Mouse (Mus musculus) mammary gland, adult 2 months (tissue): ENCODE results near the gene Plac9b. TPM values are rescaled to one million over a fixed set of nuclear protein-coding genes. Genes with fewer than 3 reads are reported as not detected.

Experiments used
- polyA plus RNA-seq: library from polyadenylated mRNA; depleted of rRNA; stranded (reverse); fragments of >200 nt; gene quantifications from 2 replicates; pipeline ENCODE4 v1.2.3, GENCODE M21; 2012; ENCODE audit warnings: low replicate concordance; rRNA removed

The Plac9b gene
- polyA plus RNA-seq: 67.8 and 108 TPM in 2 replicates

GRCm38 (mm10) chr14:26182380-26182779 is at the start of gene Plac9b:
Gene Plac9b, minus strand, starts transcription at chr14:26182480.

GRCm38 (mm10) chr14:26206926-26207247 is 24.6 kb upstream of the Plac9b start, which contains the start of gene Tmem254b:
Gene Tmem254b, minus strand, starts transcription at chr14:26207041.

GRCm38 (mm10) chr14:26118150-26118549 is 64.1 kb downstream of the Plac9b start, which contains the start of gene Duxbl2:
Gene Duxbl2, plus strand, starts transcription at chr14:26118349.

Other genes with a start within 250 kb of the Plac9b start
- gene Cphx1, start 244.2 kb downstream of the Plac9b start, polyA plus RNA-seq: not detected in 2 replicates
- 0.63 and 1.7 TPM in 2 replicates for gene Duxbl1, start 203.9 kb downstream of the Plac9b start, polyA plus RNA-seq
- gene Gm9780, start 139.8 kb downstream of the Plac9b start, polyA plus RNA-seq: 259 and 584 TPM in 2 replicates
- gene Tmem254c, start 115.1 kb downstream of the Plac9b start, polyA plus RNA-seq: 34.8 and 36.1 TPM in 2 replicates
- gene Cphx2, start 101.0 kb downstream of the Plac9b start, polyA plus RNA-seq: not detected in 2 replicates
- not detected in 2 replicates for gene Cphx3, start 100.2 kb downstream of the Plac9b start, polyA plus RNA-seq
- gene Duxbl2, start 64.1 kb downstream of the Plac9b start, polyA plus RNA-seq: 0.56 and 0.95 TPM in 2 replicates
- gene Tmem254b, start 24.6 kb upstream of the Plac9b start, polyA plus RNA-seq: 24.1 and 31.0 TPM in 2 replicates
- 0.30 and 0.56 TPM in 2 replicates for gene Duxbl3, start 75.5 kb upstream of the Plac9b start, polyA plus RNA-seq